Comparison of ENCODE assay signal across 9 mouse cellular contexts in the genomic region with DNA sequence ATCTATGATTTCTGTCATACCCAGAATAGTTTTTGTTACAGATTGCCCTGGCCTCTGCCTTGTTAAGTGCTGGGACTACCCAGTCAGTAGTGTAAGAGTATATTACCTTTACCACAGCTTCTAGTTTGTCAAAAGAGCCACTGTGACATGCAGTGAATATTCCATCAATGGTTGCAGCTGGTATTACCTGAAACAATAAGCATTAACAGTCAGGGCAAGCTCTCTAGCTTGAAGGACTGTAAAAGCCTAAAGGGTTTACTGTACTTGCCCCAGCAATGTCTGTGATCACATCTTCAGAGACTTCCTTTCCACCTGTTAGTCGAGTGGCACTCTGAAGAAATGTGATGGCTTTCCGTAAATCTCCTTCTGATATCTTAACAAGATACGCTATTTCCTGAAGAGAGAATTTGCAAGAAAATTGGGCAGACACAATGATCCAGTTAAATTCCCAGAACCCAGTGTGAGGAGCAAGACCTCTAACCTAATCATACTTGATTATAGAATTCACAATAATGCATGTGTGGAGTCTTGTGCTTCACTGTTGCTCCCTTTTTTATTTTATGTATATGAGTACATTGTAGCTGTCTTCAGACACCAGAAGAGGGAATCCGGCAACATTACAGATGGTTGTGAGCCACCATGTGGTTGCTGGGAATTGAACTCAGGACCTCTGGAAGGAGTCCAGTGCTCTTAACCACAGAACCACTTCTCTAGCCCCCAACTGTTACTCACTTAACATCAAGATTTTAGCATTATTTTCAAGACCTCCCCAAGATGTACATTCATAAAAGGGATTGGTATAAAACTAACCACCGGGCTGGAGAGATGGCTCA. TPM values are rescaled to one million over a fixed set of nuclear protein-coding genes. Genes with fewer than 3 reads are reported as not detected.
A peak's percentile ranks its signal among the peaks of the same experiment; 100 is the strongest.
DNase-seq lines count a peak whose midpoint lies in the region; ATAC-seq lines count a peak whose summit lies in the region.
"Had no signal": no experiment of that assay in that cellular context is flagged by ENCODE, and none has a peak within 500 bp of the region (broad histone marks: within the 10 kb centered on the region; RNA-seq: fewer than 3 reads in every experiment).

No protein-coding gene starts in this region.

- peaks cover 3% of the 10 kb centered on the region for H3K4me1 ChIP-seq in limb, embryonic 11.5 days (ENCODE audit: control insufficient read depth, insufficient read depth, low read length)
- peaks cover 7% of the 10 kb centered on the region for H3K4me1 ChIP-seq in limb, embryonic 10.5 days
- peaks cover 4% of the 10 kb centered on the region; the same call in 1 of the 2 replicates for H3K4me1 ChIP-seq in neural tube, embryonic 11.5 days (ENCODE audit: control insufficient read depth, insufficient read depth, low read length)

- H3K36me3 ChIP-seq in limb, embryonic 11.5 days (ENCODE audit: control insufficient read depth, insufficient read depth, low read length) = peaks cover 18% of the 10 kb centered on the region; the same call in 1 of the 2 replicates
- H3K36me3 ChIP-seq in limb, embryonic 10.5 days = peaks cover 94% of the 10 kb centered on the region
- peaks cover 12% of the 10 kb centered on the region for H3K36me3 ChIP-seq in neural tube, embryonic 11.5 days (ENCODE audit: control insufficient read depth, insufficient read depth, low read length)

- WGBS in limb, embryonic 11.5 days = 70% methylated on average over 5 of the region's 5 CpGs
- WGBS in limb, embryonic 10.5 days = 74% methylated on average over 5 of the region's 5 CpGs
- WGBS in neural tube, embryonic 11.5 days = 72% methylated on average over 5 of the region's 5 CpGs

- ATAC-seq in limb, embryonic 11.5 days (ENCODE audit: insufficient number of reproducible peaks, low FRiP score, low TSS enrichment, low read depth) = no peak; the same call in 1 of the 2 replicates
- ATAC-seq in neural tube, embryonic 11.5 days (ENCODE audit: insufficient read depth, low FRiP score, low TSS enrichment) = peak; percentile 27; the same call in 1 of the 2 replicates
- ATAC-seq in inflammation-experienced regulatory T-cells, adult 6 months = no peak

- no peak overlapping the region for H3K4me2 ChIP-seq in limb, embryonic 11.5 days (ENCODE audit: low read depth, severe bottlenecking)
- no peak overlapping the region for H3K4me2 ChIP-seq in neural tube, embryonic 11.5 days (ENCODE audit: low read depth)
- H3K4me2 ChIP-seq: hindbrain, embryonic 14.5 days had no signal

- H3K9me3 ChIP-seq in limb, embryonic 11.5 days (ENCODE audit: control insufficient read depth, low read length) = no peaks in the 10 kb centered on the region
- no peaks in the 10 kb centered on the region for H3K9me3 ChIP-seq in limb, embryonic 10.5 days (replicated peaks)
- no peaks in the 10 kb centered on the region for H3K9me3 ChIP-seq in neural tube, embryonic 11.5 days (ENCODE audit: control insufficient read depth, low read length)

- peak; percentile 32 for DNase-seq in limb, embryonic 11.5 days (ENCODE audit: low spot score)
- DNase-seq in limb, embryonic 10.5 days (ENCODE audit: low spot score) = no peak
- peak; percentile 67 for DNase-seq in NIH3T3 (ENCODE audit: low read depth)
- DNase-seq in forelimb bud, embryonic 11.5 days (ENCODE audit: low read depth, low spot score) = peak; percentile 31
- no peak for DNase-seq in neural tube, embryonic 11.5 days (ENCODE audit: low spot score)
- DNase-seq in frontal cortex, postnatal 10 days (ENCODE audit: low spot score in 2 of 2) = no peak

- no peak overlapping the region for H3K27ac ChIP-seq in limb, embryonic 11.5 days (replicated peaks; ENCODE audit: low read depth, low read length)
- H3K27ac ChIP-seq in limb, embryonic 10.5 days = no peak overlapping the region
- no peak overlapping the region for H3K27ac ChIP-seq in neural tube, embryonic 11.5 days (ENCODE audit: low read depth, low read length)
- H3K27ac ChIP-seq: hindbrain, embryonic 14.5 days had no signal

- H3K9ac ChIP-seq in limb, embryonic 11.5 days (ENCODE audit: low read length) = no peak overlapping the region
- H3K9ac ChIP-seq in neural tube, embryonic 11.5 days (ENCODE audit: low read length) = no peak overlapping the region
- H3K9ac ChIP-seq: hindbrain, embryonic 14.5 days had no signal

- H3K27me3 ChIP-seq in limb, embryonic 11.5 days (ENCODE audit: control insufficient read depth, insufficient read depth, low read length) = no peaks in the 10 kb centered on the region
- no peaks in the 10 kb centered on the region for H3K27me3 ChIP-seq in limb, embryonic 10.5 days (ENCODE audit: low read depth, poor library complexity, severe bottlenecking)
- H3K27me3 ChIP-seq in neural tube, embryonic 11.5 days (ENCODE audit: control insufficient read depth, insufficient read depth, low read length) = no peaks in the 10 kb centered on the region

- no peak overlapping the region for H3K4me3 ChIP-seq in limb, embryonic 11.5 days (ENCODE audit: low read depth, low read length)
- H3K4me3 ChIP-seq in limb, embryonic 10.5 days = no peak overlapping the region
- H3K4me3 ChIP-seq in neural tube, embryonic 11.5 days (ENCODE audit: low read depth, low read length) = no peak overlapping the region

RNA-seq across cellular contexts. Expression of gene Eif4a2, which starts 7.3 kb away (rescaled TPM):
- 228 and 233 TPM in 2 replicates for polyA plus RNA-seq in limb, embryonic 11.5 days (2014; fragmentation: Nextera tagmentation; extraction: Ambion mirVana)
- 161 and 181 TPM in 2 replicates for polyA plus RNA-seq in limb, embryonic 10.5 days (2016; fragmentation: Nextera tagmentation; extraction: Ambion mirVana)
- 217 and 230 TPM in 2 replicates for polyA plus RNA-seq in neural tube, embryonic 11.5 days (2014; fragmentation: Nextera tagmentation; extraction: Ambion mirVana)
- 100 to 1,000 TPM; 438 to 692 (median 649) TPM for polyA plus RNA-seq in inflammation-experienced regulatory T-cells, adult 6 months (2017; shearing (Covaris generic))

RNA-seq across cellular contexts. Expression of gene Rfc4, which starts 13.0 kb away (rescaled TPM):
- polyA plus RNA-seq in limb, embryonic 11.5 days (2014; fragmentation: Nextera tagmentation; extraction: Ambion mirVana) = 203 and 210 TPM in 2 replicates
- 226 and 229 TPM in 2 replicates for polyA plus RNA-seq in limb, embryonic 10.5 days (2016; fragmentation: Nextera tagmentation; extraction: Ambion mirVana)
- polyA plus RNA-seq in neural tube, embryonic 11.5 days (2014; fragmentation: Nextera tagmentation; extraction: Ambion mirVana) = 150 and 184 TPM in 2 replicates
- 100 to 1,000 TPM in 1 of 3 experiments, 10 to 100 TPM in 2; 34.3 to 110 (median 50.4) TPM for polyA plus RNA-seq in inflammation-experienced regulatory T-cells, adult 6 months (2017; shearing (Covaris generic))

RNA-seq across cellular contexts. Expression of gene Adipoq, which starts 31.8 kb away (rescaled TPM):
- polyA plus RNA-seq in limb, embryonic 11.5 days (2014; fragmentation: Nextera tagmentation; extraction: Ambion mirVana) = not detected in 2 replicates
- polyA plus RNA-seq in limb, embryonic 10.5 days (2016; fragmentation: Nextera tagmentation; extraction: Ambion mirVana) = not detected in 2 replicates
- not detected in 2 replicates for polyA plus RNA-seq in neural tube, embryonic 11.5 days (2014; fragmentation: Nextera tagmentation; extraction: Ambion mirVana)
- polyA plus RNA-seq in inflammation-experienced regulatory T-cells, adult 6 months (2017; shearing (Covaris generic)) = under 1 TPM in 2 of 3 experiments, not detected in 1; 0.46 to 0.95 TPM
- polyA plus RNA-seq: hindbrain, embryonic 14.5 days had no signal

RNA-seq across cellular contexts. Expression of gene Kng1, which starts 56.9 kb away (rescaled TPM):
- 0.33 TPM in 1 of 2 replicates, not detected in the other for polyA plus RNA-seq in limb, embryonic 11.5 days (2014; fragmentation: Nextera tagmentation; extraction: Ambion mirVana)
- polyA plus RNA-seq in limb, embryonic 10.5 days (2016; fragmentation: Nextera tagmentation; extraction: Ambion mirVana) = 0.11 TPM in 1 of 2 replicates, not detected in the other
- not detected in 2 replicates for polyA plus RNA-seq in neural tube, embryonic 11.5 days (2014; fragmentation: Nextera tagmentation; extraction: Ambion mirVana)
- polyA plus RNA-seq in inflammation-experienced regulatory T-cells, adult 6 months (2017; shearing (Covaris generic)) = not detected
- polyA plus RNA-seq: hindbrain, embryonic 14.5 days; testis, adult 2 months had no signal

Comparison
In these comparisons a context has a peak if more than half of its experiments do, and no peak if none do; other contexts are left out.
1. DNase-seq: peak in limb, embryonic 11.5 days (single experiment), NIH3T3 (single experiment) and forelimb bud, embryonic 11.5 days (single experiment); none in limb, embryonic 10.5 days (single experiment), neural tube, embryonic 11.5 days (single experiment) and frontal cortex, postnatal 10 days (0 of 2).